Mouse (Mus musculus) lung, adult 18-20 months (tissue): ENCODE measurements at regions not wholly inside any gene's neighbourhood (a gene's known extent, or its start where the extent isn't known, plus 50 kb on each side); places are given as distances from the start of the nearest gene placed in this dataset.

Experiments
- DNase-seq, 2 experiments: peaks; one replicate each; pipeline ENCODE4 v3.0.0; 2022; ENCODE audit warnings: mixed read lengths in 2 of 2

GRCm38 (mm10) chrX:11575571-11575970 lies 247.9 kb downstream of the H2al1j start:
- DNase-seq = no peak

- no peak for DNase-seq
Observed at GRCm38 (mm10) chrX:11576287-11576686, 248.7 kb downstream of the H2al1j start.

GRCm38 (mm10) chrX:11577294-11577693 lies 249.7 kb downstream of the H2al1j start:
- no peak for DNase-seq

GRCm38 (mm10) chrX:11585353-11585752 lies 257.7 kb downstream of the H2al1j start:
- DNase-seq = no peak

- DNase-seq = no peak
Observed at GRCm38 (mm10) chrX:11591391-11592187, 264.0 kb downstream of the H2al1j start.

GRCm38 (mm10) chrX:11594542-11594941 lies 266.9 kb downstream of the H2al1j start:
- peak; percentile 5 to 7 for DNase-seq

- no peak for DNase-seq
Observed at GRCm38 (mm10) chrX:11597548-11597947, 269.9 kb downstream of the H2al1j start.

GRCm38 (mm10) chrX:11614237-11614636 lies 286.6 kb downstream of the H2al1j start:
- peak in 1 of 2 experiments; percentile 13 for DNase-seq

- peak; percentile 35 to 39 for DNase-seq
Observed at GRCm38 (mm10) chrX:11621045-11621763, 293.6 kb downstream of the H2al1j start.

- no peak for DNase-seq
Observed at GRCm38 (mm10) chrX:11626274-11626878, 298.8 kb downstream of the H2al1j start.

- DNase-seq = no peak
Observed at GRCm38 (mm10) chrX:11629362-11629761, 301.7 kb downstream of the H2al1j start.

- DNase-seq = peak; percentile 23 to 24
Observed at GRCm38 (mm10) chrX:11629906-11630305, 302.3 kb downstream of the H2al1j start.

GRCm38 (mm10) chrX:11631186-11631913 lies 303.7 kb downstream of the H2al1j start:
- DNase-seq = no peak

- no peak for DNase-seq
Observed at GRCm38 (mm10) chrX:11632011-11632410, 304.4 kb downstream of the H2al1j start.

GRCm38 (mm10) chrX:11633823-11634222 lies 306.2 kb downstream of the H2al1j start:
- DNase-seq = peak in 1 of 2 experiments; percentile 13

GRCm38 (mm10) chrX:11644484-11644883 lies 316.9 kb downstream of the H2al1j start:
- no peak for DNase-seq

GRCm38 (mm10) chrX:11646681-11647526 lies 319.3 kb downstream of the H2al1j start:
- no peak for DNase-seq

- DNase-seq = no peak
Observed at GRCm38 (mm10) chrX:11647527-11647836, 319.9 kb downstream of the H2al1j start.

GRCm38 (mm10) chrX:11653336-11653735 lies 325.7 kb downstream of the H2al1j start:
- DNase-seq = no peak

- no peak for DNase-seq
Observed at GRCm38 (mm10) chrX:11654976-11655375, 327.4 kb downstream of the H2al1j start.

- no peak for DNase-seq
Observed at GRCm38 (mm10) chrX:11655466-11655865, 327.8 kb downstream of the H2al1j start.

- DNase-seq = peak; percentile 4 to 13
Observed at GRCm38 (mm10) chrX:11657606-11658254, 330.1 kb downstream of the H2al1j start.
